Mouse (Mus musculus): ENCODE results near the gene Aldh6a1. TPM values are rescaled to one million over a fixed set of nuclear protein-coding genes. Genes with fewer than 3 reads are reported as not detected.

Gene Aldh6a1
- polyA plus RNA-seq, 1 experiment from 2014 or later: 34.9 TPM

GRCm38 (mm10) chr12:84390336-84390735 is 60.5 kb downstream of the Aldh6a1 start:
- WGBS: 78% methylated on average over 6 of the region's 6 CpGs
- no peaks in the 10 kb centered on the region for H3K36me3 ChIP-seq (ENCODE audit: control insufficient read depth, insufficient read depth, low read length)
- H3K9ac ChIP-seq (ENCODE audit: low read depth, low read length): no peak overlapping the region
- no peaks in the 10 kb centered on the region for H3K27me3 ChIP-seq (replicated peaks; ENCODE audit: control insufficient read depth, insufficient read depth, low read length)
- H3K4me3 ChIP-seq (ENCODE audit: low read length): no peak overlapping the region
- no peaks in the 10 kb centered on the region for H3K4me1 ChIP-seq (ENCODE audit: control insufficient read depth, insufficient read depth, low read length)
- no peak for ATAC-seq
- no peaks in the 10 kb centered on the region for H3K9me3 ChIP-seq (ENCODE audit: control insufficient read depth, low read length)
- no peak overlapping the region for H3K4me2 ChIP-seq (ENCODE audit: low read depth, low read length)
- no peak overlapping the region for H3K27ac ChIP-seq (ENCODE audit: low read length)

GRCm38 (mm10) chr12:84388774-84389400 is 61.9 kb downstream of the Aldh6a1 start:
- Histone ChIP-seq H3K9ac (ENCODE audit: low read depth, low read length) (no peak overlapping the region), H3K27ac (ENCODE audit: low read length) (no peak overlapping the region), H3K36me3 (ENCODE audit: control insufficient read depth, insufficient read depth, low read length) (no peaks in the 10 kb centered on the region), H3K27me3 (replicated peaks; ENCODE audit: control insufficient read depth, insufficient read depth, low read length) (no peaks in the 10 kb centered on the region), H3K9me3 (ENCODE audit: control insufficient read depth, low read length) (no peaks in the 10 kb centered on the region), H3K4me2 (ENCODE audit: low read depth, low read length) (no peak overlapping the region), H3K4me3 (ENCODE audit: low read length) (no peak overlapping the region), H3K4me1 (ENCODE audit: control insufficient read depth, insufficient read depth, low read length) (peaks cover 2% of the 10 kb centered on the region; the same call in 1 of the 2 replicates)
- 79% methylated on average over 14 of the region's 14 CpGs for WGBS
- no peak for ATAC-seq

- no peak for ATAC-seq
- Histone ChIP-seq H3K4me1 (ENCODE audit: control insufficient read depth, insufficient read depth, low read length) (peaks cover 2% of the 10 kb centered on the region; the same call in 1 of the 2 replicates), H3K4me2 (ENCODE audit: low read depth, low read length) (no peak overlapping the region), H3K36me3 (ENCODE audit: control insufficient read depth, insufficient read depth, low read length) (no peaks in the 10 kb centered on the region), H3K27ac (ENCODE audit: low read length) (no peak overlapping the region), H3K27me3 (replicated peaks; ENCODE audit: control insufficient read depth, insufficient read depth, low read length) (no peaks in the 10 kb centered on the region), H3K9ac (ENCODE audit: low read depth, low read length) (no peak overlapping the region), H3K4me3 (ENCODE audit: low read length) (no peak overlapping the region), H3K9me3 (ENCODE audit: control insufficient read depth, low read length) (no peaks in the 10 kb centered on the region)
- WGBS: 93% methylated on average over 8 of the region's 8 CpGs
These were observed 62.7 kb downstream of the Aldh6a1 start for GRCm38 (mm10) chr12:84388097-84388496.

- Histone ChIP-seq H3K9ac (ENCODE audit: low read depth, low read length) (no peak overlapping the region), H3K9me3 (ENCODE audit: control insufficient read depth, low read length) (no peaks in the 10 kb centered on the region), H3K27ac (ENCODE audit: low read length) (0 out of 2 replicates have a peak overlapping the region, but pooled peaks have one; percentile 26), H3K36me3 (ENCODE audit: control insufficient read depth, insufficient read depth, low read length) (no peaks in the 10 kb centered on the region), H3K27me3 (replicated peaks; ENCODE audit: control insufficient read depth, insufficient read depth, low read length) (no peaks in the 10 kb centered on the region), H3K4me2 (ENCODE audit: low read depth, low read length) (no peak overlapping the region), H3K4me1 (ENCODE audit: control insufficient read depth, insufficient read depth, low read length) (peaks cover 2% of the 10 kb centered on the region; the same call in 1 of the 2 replicates), H3K4me3 (ENCODE audit: low read length) (no peak overlapping the region)
- 94% methylated on average over 4 of the region's 4 CpGs for WGBS
- ATAC-seq: no peak
These were observed 65.4 kb downstream of the Aldh6a1 start for GRCm38 (mm10) chr12:84385408-84385807.

GRCm38 (mm10) chr12:84384644-84385081 is 66.1 kb downstream of the Aldh6a1 start:
- 59% methylated on average over 5 of the region's 5 CpGs for WGBS
- Histone ChIP-seq H3K27ac (ENCODE audit: low read length) (peak overlapping the region; percentile 78), H3K4me2 (ENCODE audit: low read depth, low read length) (no peak overlapping the region), H3K36me3 (ENCODE audit: control insufficient read depth, insufficient read depth, low read length) (no peaks in the 10 kb centered on the region), H3K9ac (ENCODE audit: low read depth, low read length) (0 out of 2 replicates have a peak overlapping the region, but pooled peaks have one; percentile 4), H3K4me3 (ENCODE audit: low read length) (no peak overlapping the region), H3K9me3 (ENCODE audit: control insufficient read depth, low read length) (no peaks in the 10 kb centered on the region), H3K4me1 (ENCODE audit: control insufficient read depth, insufficient read depth, low read length) (peaks cover 2% of the 10 kb centered on the region; the same call in 1 of the 2 replicates), H3K27me3 (replicated peaks; ENCODE audit: control insufficient read depth, insufficient read depth, low read length) (no peaks in the 10 kb centered on the region)
- ATAC-seq: peak; percentile 95

- Histone ChIP-seq H3K4me3 (ENCODE audit: low read length) (no peak overlapping the region), H3K27me3 (replicated peaks; ENCODE audit: control insufficient read depth, insufficient read depth, low read length) (no peaks in the 10 kb centered on the region), H3K4me1 (ENCODE audit: control insufficient read depth, insufficient read depth, low read length) (peaks cover 2% of the 10 kb centered on the region; the same call in 1 of the 2 replicates), H3K36me3 (ENCODE audit: control insufficient read depth, insufficient read depth, low read length) (0 out of 2 replicates have a peak, but pooled peaks cover 4% of the 10 kb centered on the region), H3K9ac (ENCODE audit: low read depth, low read length) (no peak overlapping the region), H3K4me2 (ENCODE audit: low read depth, low read length) (no peak overlapping the region), H3K27ac (ENCODE audit: low read length) (no peak overlapping the region), H3K9me3 (ENCODE audit: control insufficient read depth, low read length) (no peaks in the 10 kb centered on the region)
- WGBS: 91% methylated on average over 4 of the region's 4 CpGs
- no peak for ATAC-seq
These were observed 68.4 kb downstream of the Aldh6a1 start for GRCm38 (mm10) chr12:84382369-84382768.

Other genes with a start within 250 kb of the Aldh6a1 start
- gene Elmsan1, start 232.1 kb downstream of the Aldh6a1 start, polyA plus RNA-seq (2015; fragmentation: Nextera tagmentation; extraction: Ambion mirVana): 6.3 and 6.7 TPM in 2 replicates
- 58.1 and 60.2 TPM in 2 replicates for gene Ptgr2, start 165.8 kb downstream of the Aldh6a1 start, polyA plus RNA-seq (2015; fragmentation: Nextera tagmentation; extraction: Ambion mirVana)
- gene Zfp410, start 134.2 kb downstream of the Aldh6a1 start, polyA plus RNA-seq (2015; fragmentation: Nextera tagmentation; extraction: Ambion mirVana): 54.8 and 61.5 TPM in 2 replicates
- gene Coq6, start 89.3 kb downstream of the Aldh6a1 start, polyA plus RNA-seq (2015; fragmentation: Nextera tagmentation; extraction: Ambion mirVana): 51.2 and 53.8 TPM in 2 replicates
- gene Fam161b, start 89.2 kb downstream of the Aldh6a1 start, polyA plus RNA-seq (2015; fragmentation: Nextera tagmentation; extraction: Ambion mirVana): 2.3 and 3.3 TPM in 2 replicates
- 53.0 and 60.2 TPM in 2 replicates for gene Entpd5, start 42.0 kb downstream of the Aldh6a1 start, polyA plus RNA-seq (2015; fragmentation: Nextera tagmentation; extraction: Ambion mirVana)
- gene Bbof1, start 41.9 kb downstream of the Aldh6a1 start, polyA plus RNA-seq (2015; fragmentation: Nextera tagmentation; extraction: Ambion mirVana): 0.56 and 0.84 TPM in 2 replicates
- gene Rnf113a2, start 33.8 kb downstream of the Aldh6a1 start, polyA plus RNA-seq (2015; fragmentation: Nextera tagmentation; extraction: Ambion mirVana): 20.0 and 23.3 TPM in 2 replicates
- 13.9 and 14.7 TPM in 2 replicates for gene Lin52, start 418 bp upstream of the Aldh6a1 start, polyA plus RNA-seq (2015; fragmentation: Nextera tagmentation; extraction: Ambion mirVana)
- gene Vsx2, start 118.8 kb upstream of the Aldh6a1 start, polyA plus RNA-seq (2015; fragmentation: Nextera tagmentation; extraction: Ambion mirVana): not detected in 2 replicates
- gene Abcd4, start 166.4 kb upstream of the Aldh6a1 start, polyA plus RNA-seq (2015; fragmentation: Nextera tagmentation; extraction: Ambion mirVana): 27.8 and 28.2 TPM in 2 replicates
- not detected in 2 replicates for gene Vrtn, start 190.0 kb upstream of the Aldh6a1 start, polyA plus RNA-seq (2015; fragmentation: Nextera tagmentation; extraction: Ambion mirVana)
- gene Syndig1l, start 247.8 kb upstream of the Aldh6a1 start, polyA plus RNA-seq (2015; fragmentation: Nextera tagmentation; extraction: Ambion mirVana): 0.05 and 0.07 TPM in 2 replicates

Measured in intestine, embryonic 16.5 days (tissue).